Mouse (Mus musculus) natural killer cell, adult 2 months (primary cell): ENCODE results near the gene Krt36.

ENCODE experiments used
- DNase-seq, 2 experiments: peaks; one replicate each; pipeline ENCODE4 v3.0.0; 2022; ENCODE audit warnings: low spot score in 2 of 2

The Krt36 gene

GRCm38 (mm10) chr11:100088378-100089025 lies 16.9 kb downstream of the Krt36 start:
- no peak for DNase-seq

GRCm38 (mm10) chr11:100087861-100088260 lies 17.6 kb downstream of the Krt36 start, which contains the start of gene Krt32:
Krt32 (minus strand) TSS chr11:100088226.
- no peak for DNase-seq

- DNase-seq, result no peak
These were observed 31.6 kb downstream of the Krt36 start for GRCm38 (mm10) chr11:100073873-100074272.

GRCm38 (mm10) chr11:100067293-100068036 lies 38.0 kb downstream of the Krt36 start:
- DNase-seq, result no peak

GRCm38 (mm10) chr11:100066236-100067010 lies 39.0 kb downstream of the Krt36 start:
- DNase-seq, result no peak

- no peak for DNase-seq
These were observed 46.6 kb downstream of the Krt36 start for GRCm38 (mm10) chr11:100058875-100059274.

GRCm38 (mm10) chr11:100055686-100056655 lies 49.5 kb downstream of the Krt36 start:
- DNase-seq, result no peak
